Mouse (Mus musculus): ENCODE measurements around the gene Tpbgl. TPM values are rescaled to one million over a fixed set of nuclear protein-coding genes. Genes with fewer than 3 reads are reported as not detected.
A peak's percentile ranks its signal among the peaks of the same experiment; 100 is the strongest.

Gene Tpbgl
- polyA plus RNA-seq (2015; fragmentation: Nextera tagmentation; extraction: Ambion mirVana), result 1.0 and 1.1 TPM in 2 replicates

DNA sequence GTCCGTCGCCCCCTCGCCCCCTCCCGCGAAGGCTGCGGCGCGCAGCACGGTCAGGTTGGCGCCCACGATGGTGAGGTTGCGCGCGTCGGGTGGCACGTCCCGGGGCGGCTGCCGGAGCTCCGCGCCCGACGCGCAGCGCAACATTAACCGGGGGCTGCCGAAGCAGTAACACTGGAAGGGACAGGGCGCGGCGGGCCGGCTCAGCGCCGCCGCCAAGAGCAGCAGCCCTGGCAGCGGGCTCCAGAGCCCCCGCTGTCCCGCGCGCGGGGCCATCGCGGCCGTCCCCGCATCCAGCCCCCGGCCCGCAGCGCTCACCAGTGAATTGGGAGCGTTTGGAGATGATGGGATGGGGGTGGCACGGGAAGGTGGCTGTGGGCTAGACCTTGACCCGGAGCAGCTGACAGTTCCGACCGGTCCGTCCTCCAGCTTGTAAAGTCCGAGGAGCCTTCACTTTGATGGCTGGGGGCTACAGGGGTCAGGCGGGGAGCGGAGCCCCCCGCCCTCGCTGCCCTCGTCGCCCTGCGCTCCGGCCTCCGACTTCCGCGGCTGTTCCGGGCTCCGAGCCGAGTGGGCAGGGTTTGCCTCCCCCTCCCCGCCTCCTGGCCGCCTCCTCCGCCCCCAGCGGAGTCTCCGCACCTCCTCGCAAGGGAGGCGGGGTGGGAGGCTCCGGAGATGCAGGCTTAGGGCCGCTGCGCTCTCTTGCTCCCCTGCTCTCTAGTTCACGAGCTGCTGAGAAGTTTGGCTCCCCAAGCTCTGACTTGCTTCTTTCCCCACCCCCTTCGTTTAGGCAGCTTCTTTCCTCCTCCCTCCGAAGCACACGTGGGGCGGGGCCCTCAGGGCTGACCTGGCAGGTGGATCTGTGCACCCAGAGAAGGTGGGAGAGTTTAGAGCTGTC is at the start of gene Tpbgl:
Gene Tpbgl, minus strand, starts transcription at position 728 of the 895 bp plus-strand sequence.
- peak; percentile 43 for ATAC-seq
- H3K4me3 ChIP-seq (ENCODE audit: low read length), result peak within 1 kb of the TSS; percentile 57
- H3K4me1 ChIP-seq (ENCODE audit: control insufficient read depth, insufficient read depth, low read length), result peaks cover 16% of the 10 kb centered on the region
- H3K9me3 ChIP-seq (ENCODE audit: control insufficient read depth, low read length), result no peaks in the 10 kb centered on the region
- H3K4me2 ChIP-seq (ENCODE audit: low read depth, low read length), result peak within 1 kb of the TSS; percentile 98
- no peak within 1 kb of the TSS for H3K27ac ChIP-seq (ENCODE audit: low read length)
- peaks cover 43% of the 10 kb centered on the region for H3K27me3 ChIP-seq (replicated peaks; ENCODE audit: control insufficient read depth, insufficient read depth, low read length)
- under 1% methylated on average over 71 of the region's 83 CpGs for WGBS
- H3K36me3 ChIP-seq (ENCODE audit: control insufficient read depth, insufficient read depth, low read length), result no peaks in the 10 kb centered on the region
- H3K9ac ChIP-seq (ENCODE audit: low read depth, low read length), result peak within 1 kb of the TSS; percentile 60

DNA sequence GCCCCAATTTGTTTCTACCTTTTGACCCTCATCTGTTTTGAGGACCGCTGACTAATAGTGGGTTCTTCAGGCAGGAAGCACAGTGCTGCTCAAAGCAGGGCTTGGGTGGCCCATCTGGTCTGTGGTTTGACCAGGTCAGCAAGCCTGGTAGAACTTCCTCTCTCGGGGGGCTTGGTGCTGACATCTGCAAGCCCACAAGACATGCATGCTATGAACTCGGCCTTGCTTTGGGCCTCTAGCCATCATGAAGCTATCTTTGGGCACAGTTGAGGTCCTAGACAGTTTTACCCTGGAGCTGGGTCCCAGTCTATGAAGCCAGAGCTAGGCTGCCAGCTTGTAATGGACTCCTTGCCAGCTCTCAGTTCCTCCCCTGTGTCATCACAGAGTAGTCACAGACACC is 48.0 kb upstream of the Tpbgl start:
- 77% methylated on average over 3 of the region's 3 CpGs for WGBS
- H3K4me2 ChIP-seq (ENCODE audit: low read depth, low read length), result no peak overlapping the region
- H3K27me3 ChIP-seq (replicated peaks; ENCODE audit: control insufficient read depth, insufficient read depth, low read length), result no peaks in the 10 kb centered on the region
- no peak overlapping the region for H3K9ac ChIP-seq (ENCODE audit: low read depth, low read length)
- H3K4me1 ChIP-seq (ENCODE audit: control insufficient read depth, insufficient read depth, low read length), result peaks cover 5% of the 10 kb centered on the region
- no peaks in the 10 kb centered on the region for H3K9me3 ChIP-seq (ENCODE audit: control insufficient read depth, low read length)
- ATAC-seq, result no peak
- H3K36me3 ChIP-seq (ENCODE audit: control insufficient read depth, insufficient read depth, low read length), result no peaks in the 10 kb centered on the region
- H3K27ac ChIP-seq (ENCODE audit: low read length), result no peak overlapping the region
- no peak overlapping the region for H3K4me3 ChIP-seq (ENCODE audit: low read length)

DNA sequence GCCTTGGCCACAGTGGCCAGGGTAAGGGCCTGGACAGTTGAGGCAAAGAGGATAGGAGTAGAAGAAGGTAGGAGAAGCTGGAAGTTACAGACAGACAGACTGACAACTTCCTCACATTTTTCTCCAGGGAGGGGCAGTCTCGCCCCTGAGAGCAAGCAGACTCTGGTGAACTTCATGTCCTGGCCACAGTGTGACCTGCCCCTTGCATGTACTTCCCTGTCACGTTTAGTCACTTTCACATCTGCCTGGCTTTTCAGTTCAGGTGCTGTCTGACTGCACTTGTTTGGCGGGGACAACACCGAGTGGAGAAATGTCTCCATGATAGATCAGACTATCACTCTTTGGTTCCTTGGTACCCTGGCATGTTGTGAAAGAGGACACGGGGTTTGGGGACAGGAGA is 47.3 kb upstream of the Tpbgl start:
- no peak overlapping the region for H3K27ac ChIP-seq (ENCODE audit: low read length)
- H3K9me3 ChIP-seq (ENCODE audit: control insufficient read depth, low read length), result no peaks in the 10 kb centered on the region
- peaks cover 5% of the 10 kb centered on the region for H3K4me1 ChIP-seq (ENCODE audit: control insufficient read depth, insufficient read depth, low read length)
- H3K9ac ChIP-seq (ENCODE audit: low read depth, low read length), result no peak overlapping the region
- 69% methylated on average over 5 of the region's 5 CpGs for WGBS
- no peaks in the 10 kb centered on the region for H3K27me3 ChIP-seq (replicated peaks; ENCODE audit: control insufficient read depth, insufficient read depth, low read length)
- 0 out of 2 replicates have a peak, but pooled peaks have one; percentile 24 for ATAC-seq
- H3K36me3 ChIP-seq (ENCODE audit: control insufficient read depth, insufficient read depth, low read length), result no peaks in the 10 kb centered on the region
- no peak overlapping the region for H3K4me3 ChIP-seq (ENCODE audit: low read length)
- H3K4me2 ChIP-seq (ENCODE audit: low read depth, low read length), result no peak overlapping the region

DNA sequence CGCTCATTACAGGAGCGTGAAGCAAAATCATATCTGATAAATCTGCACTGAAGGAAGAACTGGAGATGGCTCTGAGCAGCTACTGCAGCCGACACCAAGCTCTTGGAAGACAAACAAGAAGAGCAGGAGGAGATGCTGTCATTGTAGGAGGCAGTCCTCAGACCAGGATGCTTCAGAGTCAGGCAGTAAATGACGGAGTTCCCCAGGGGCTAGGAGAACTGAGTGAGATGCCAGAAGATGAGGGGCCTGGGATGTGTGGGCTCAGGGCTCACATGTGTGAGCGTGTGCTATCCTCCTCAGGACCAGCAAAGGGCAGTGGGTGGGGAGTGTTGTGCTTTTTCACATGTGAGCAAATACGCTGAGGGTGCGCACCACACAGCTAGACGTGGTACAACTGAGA is 46.3 kb upstream of the Tpbgl start:
- no peak overlapping the region for H3K9ac ChIP-seq (ENCODE audit: low read depth, low read length)
- peaks cover 5% of the 10 kb centered on the region for H3K4me1 ChIP-seq (ENCODE audit: control insufficient read depth, insufficient read depth, low read length)
- ATAC-seq, result no peak
- H3K4me2 ChIP-seq (ENCODE audit: low read depth, low read length), result no peak overlapping the region
- H3K36me3 ChIP-seq (ENCODE audit: control insufficient read depth, insufficient read depth, low read length), result no peaks in the 10 kb centered on the region
- H3K27ac ChIP-seq (ENCODE audit: low read length), result no peak overlapping the region
- H3K9me3 ChIP-seq (ENCODE audit: control insufficient read depth, low read length), result no peaks in the 10 kb centered on the region
- H3K4me3 ChIP-seq (ENCODE audit: low read length), result no peak overlapping the region
- WGBS, result 68% methylated on average over 8 of the region's 8 CpGs
- no peaks in the 10 kb centered on the region for H3K27me3 ChIP-seq (replicated peaks; ENCODE audit: control insufficient read depth, insufficient read depth, low read length)

DNA sequence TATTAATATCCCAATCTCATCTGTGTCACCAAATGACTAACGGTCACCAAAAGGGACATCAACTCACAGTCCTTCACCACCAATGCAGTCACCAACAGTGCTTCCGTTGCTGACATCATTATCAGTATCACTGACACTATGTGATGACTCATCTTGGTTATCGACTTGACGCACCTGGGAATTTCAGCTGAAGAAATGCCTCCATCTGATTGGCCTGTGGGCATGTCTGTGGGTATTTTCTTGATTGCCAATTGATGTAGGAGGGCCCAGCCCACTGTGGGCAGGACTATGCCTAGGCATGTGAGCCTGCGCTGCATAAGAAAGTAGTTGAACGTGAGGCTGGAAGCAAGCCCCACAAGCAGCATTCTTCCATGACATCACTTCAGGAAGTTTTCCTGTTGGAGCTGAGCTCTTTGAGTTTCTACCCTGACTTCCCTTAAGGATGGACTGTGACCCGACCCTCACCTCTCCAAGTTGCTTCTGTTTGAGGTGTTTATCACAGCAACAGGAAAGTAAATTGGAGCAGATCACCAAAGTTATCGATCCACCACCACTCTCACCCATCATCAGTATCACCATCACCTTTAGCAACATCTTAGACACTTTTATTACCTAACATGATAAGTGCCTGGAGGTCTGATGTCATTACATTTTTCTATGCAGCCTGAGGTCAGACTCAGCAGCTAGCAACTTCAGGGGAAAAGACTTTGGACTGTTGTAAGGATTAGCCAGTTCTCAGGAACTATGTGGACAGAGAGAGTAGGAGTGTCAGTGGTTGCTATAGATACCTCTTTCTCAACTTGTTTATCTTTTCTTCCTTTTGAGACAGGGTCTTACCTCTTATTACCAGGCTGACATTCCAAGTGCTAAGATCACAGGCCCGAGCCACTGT is 44.9 kb upstream of the Tpbgl start:
- H3K36me3 ChIP-seq (ENCODE audit: control insufficient read depth, insufficient read depth, low read length), result no peaks in the 10 kb centered on the region
- no peak overlapping the region for H3K4me3 ChIP-seq (ENCODE audit: low read length)
- no peak overlapping the region for H3K27ac ChIP-seq (ENCODE audit: low read length)
- no peaks in the 10 kb centered on the region for H3K27me3 ChIP-seq (replicated peaks; ENCODE audit: control insufficient read depth, insufficient read depth, low read length)
- no peaks in the 10 kb centered on the region for H3K9me3 ChIP-seq (ENCODE audit: control insufficient read depth, low read length)
- peak; percentile 85 for ATAC-seq
- WGBS, result 55% methylated on average over 9 of the region's 9 CpGs
- no peak overlapping the region for H3K4me2 ChIP-seq (ENCODE audit: low read depth, low read length)
- peaks cover 5% of the 10 kb centered on the region for H3K4me1 ChIP-seq (ENCODE audit: control insufficient read depth, insufficient read depth, low read length)
- H3K9ac ChIP-seq (ENCODE audit: low read depth, low read length), result no peak overlapping the region

DNA sequence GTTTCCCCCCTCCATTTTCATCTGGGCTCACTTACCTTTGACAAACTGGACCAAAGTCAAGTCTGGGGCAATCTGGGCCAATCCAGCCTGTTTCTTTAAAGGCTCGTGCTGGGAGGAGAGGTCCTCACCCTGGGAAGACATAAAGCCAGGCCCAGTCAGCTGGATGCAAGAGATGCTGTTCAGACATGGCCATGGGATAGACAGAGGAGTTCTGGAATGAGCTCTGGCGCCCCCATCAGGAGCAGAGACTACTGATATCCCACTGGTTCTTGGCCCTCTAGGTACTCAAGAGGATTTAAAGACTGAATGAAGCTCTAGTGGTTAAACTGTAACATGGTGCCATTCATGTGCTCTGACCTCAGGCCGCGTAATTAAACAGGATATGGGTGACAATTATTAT is 44.0 kb upstream of the Tpbgl start:
- no peak for ATAC-seq
- Histone ChIP-seq H3K9me3 (ENCODE audit: control insufficient read depth, low read length) (no peaks in the 10 kb centered on the region), H3K4me2 (ENCODE audit: low read depth, low read length) (no peak overlapping the region), H3K4me3 (ENCODE audit: low read length) (no peak overlapping the region), H3K27ac (ENCODE audit: low read length) (no peak overlapping the region), H3K36me3 (ENCODE audit: control insufficient read depth, insufficient read depth, low read length) (no peaks in the 10 kb centered on the region), H3K27me3 (replicated peaks; ENCODE audit: control insufficient read depth, insufficient read depth, low read length) (no peaks in the 10 kb centered on the region), H3K9ac (ENCODE audit: low read depth, low read length) (no peak overlapping the region), H3K4me1 (ENCODE audit: control insufficient read depth, insufficient read depth, low read length) (peaks cover 5% of the 10 kb centered on the region)
- 76% methylated on average over 4 of the region's 4 CpGs for WGBS

DNA sequence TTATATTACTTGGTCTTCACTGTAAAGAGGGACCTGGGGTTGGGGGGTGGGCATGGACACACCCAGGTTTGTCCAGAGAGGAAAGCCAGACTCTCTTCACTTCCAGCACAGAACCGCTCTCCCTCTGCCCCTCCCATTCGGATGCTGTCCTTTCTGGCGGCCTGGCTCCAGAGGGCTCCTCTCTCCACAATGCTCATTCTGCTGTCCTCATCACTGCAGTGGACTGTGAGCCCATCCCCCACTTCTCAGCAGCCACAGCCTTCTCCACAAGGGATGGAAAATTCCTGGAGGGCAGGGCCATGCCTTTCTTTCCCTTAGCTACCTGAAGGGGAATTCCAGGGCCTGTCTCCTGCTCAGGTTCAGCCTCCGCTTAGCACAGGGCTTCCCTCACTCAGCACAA is 41.9 kb upstream of the Tpbgl start:
- H3K4me1 ChIP-seq (ENCODE audit: control insufficient read depth, insufficient read depth, low read length), result peaks cover 18% of the 10 kb centered on the region
- H3K4me2 ChIP-seq (ENCODE audit: low read depth, low read length), result no peak overlapping the region
- no peak for ATAC-seq
- H3K27ac ChIP-seq (ENCODE audit: low read length), result no peak overlapping the region
- no peaks in the 10 kb centered on the region for H3K27me3 ChIP-seq (replicated peaks; ENCODE audit: control insufficient read depth, insufficient read depth, low read length)
- no peak overlapping the region for H3K9ac ChIP-seq (ENCODE audit: low read depth, low read length)
- H3K9me3 ChIP-seq (ENCODE audit: control insufficient read depth, low read length), result no peaks in the 10 kb centered on the region
- H3K36me3 ChIP-seq (ENCODE audit: control insufficient read depth, insufficient read depth, low read length), result no peaks in the 10 kb centered on the region
- WGBS, result 57% methylated on average over 4 of the region's 4 CpGs
- no peak overlapping the region for H3K4me3 ChIP-seq (ENCODE audit: low read length)

DNA sequence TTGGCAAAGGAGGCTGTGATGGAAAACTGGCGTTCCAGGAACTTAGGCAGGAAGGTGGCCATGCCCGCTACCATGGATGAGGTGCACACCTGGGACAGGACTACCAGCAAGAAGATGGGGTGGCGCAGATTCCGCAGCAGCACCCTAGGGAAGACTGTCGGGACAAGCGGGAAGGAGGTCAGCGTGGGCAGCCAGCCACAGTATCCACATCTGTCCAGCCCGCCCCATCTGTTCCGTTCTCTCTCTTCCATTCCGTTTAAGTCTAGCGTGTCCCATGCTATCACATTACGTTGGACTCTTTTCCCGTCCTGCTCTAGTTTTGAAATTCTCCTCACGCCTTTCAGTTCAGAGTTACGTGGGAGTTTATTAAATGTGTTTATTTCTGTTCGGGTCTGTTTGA is 40.2 kb upstream of the Tpbgl start:
- no peak for ATAC-seq
- WGBS, result 81% methylated on average over 16 of the region's 16 CpGs

DNA sequence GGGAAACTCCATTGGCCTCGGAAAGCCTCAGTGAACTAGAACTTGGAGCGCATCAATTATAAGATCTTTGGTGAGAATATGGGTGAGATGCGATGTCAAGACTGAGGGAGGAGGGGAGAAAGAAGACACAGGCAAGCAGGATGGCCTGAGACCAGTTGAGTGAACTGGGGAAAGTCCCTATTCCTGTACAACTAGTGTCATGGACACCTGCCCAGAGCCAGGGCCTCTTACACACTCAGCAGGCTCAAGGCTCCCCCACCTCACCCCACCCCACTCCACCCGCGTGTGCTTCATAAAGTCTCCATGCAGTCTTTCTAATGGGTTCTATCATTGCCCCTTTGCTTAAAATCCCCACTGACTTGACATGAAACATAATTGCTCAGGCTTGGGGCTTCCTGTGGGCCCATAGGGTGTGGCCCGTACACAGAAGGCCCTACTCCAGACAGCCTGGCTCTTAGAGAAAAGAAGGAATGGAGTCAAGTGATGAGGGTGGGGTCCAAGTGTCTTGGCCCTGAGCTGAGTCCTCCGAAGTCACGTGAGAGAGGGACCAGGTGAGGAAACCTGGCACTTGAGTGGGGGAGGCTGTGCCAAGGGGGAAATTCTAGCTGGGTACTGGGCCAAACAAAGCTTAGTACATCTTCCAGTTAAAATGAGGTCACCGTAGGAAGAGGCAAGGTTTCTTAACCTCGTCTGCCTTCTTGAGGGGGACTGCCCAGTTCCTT is 39.0 kb upstream of the Tpbgl start:
- WGBS, result 89% methylated on average over 10 of the region's 10 CpGs
- Histone ChIP-seq H3K9me3 (ENCODE audit: control insufficient read depth, low read length) (no peaks in the 10 kb centered on the region), H3K36me3 (ENCODE audit: control insufficient read depth, insufficient read depth, low read length) (no peaks in the 10 kb centered on the region), H3K27me3 (replicated peaks; ENCODE audit: control insufficient read depth, insufficient read depth, low read length) (no peaks in the 10 kb centered on the region), H3K9ac (ENCODE audit: low read depth, low read length) (no peak overlapping the region), H3K27ac (ENCODE audit: low read length) (no peak overlapping the region), H3K4me2 (ENCODE audit: low read depth, low read length) (no peak overlapping the region), H3K4me1 (ENCODE audit: control insufficient read depth, insufficient read depth, low read length) (peaks cover 13% of the 10 kb centered on the region), H3K4me3 (ENCODE audit: low read length) (no peak overlapping the region)
- no peak for ATAC-seq

More for the DNA sequence above, 40.2 kb upstream of the Tpbgl start:
- H3K27ac ChIP-seq (ENCODE audit: low read length), result no peak overlapping the region
- H3K36me3 ChIP-seq (ENCODE audit: control insufficient read depth, insufficient read depth, low read length), result no peaks in the 10 kb centered on the region
- H3K4me2 ChIP-seq (ENCODE audit: low read depth, low read length), result no peak overlapping the region
- H3K9ac ChIP-seq (ENCODE audit: low read depth, low read length), result no peak overlapping the region
- no peak overlapping the region for H3K4me3 ChIP-seq (ENCODE audit: low read length)
- peaks cover 13% of the 10 kb centered on the region for H3K4me1 ChIP-seq (ENCODE audit: control insufficient read depth, insufficient read depth, low read length)
- H3K9me3 ChIP-seq (ENCODE audit: control insufficient read depth, low read length), result no peaks in the 10 kb centered on the region
- no peaks in the 10 kb centered on the region for H3K27me3 ChIP-seq (replicated peaks; ENCODE audit: control insufficient read depth, insufficient read depth, low read length)
